Mouse (Mus musculus): ENCODE results near the gene Proser2. TPM values are rescaled to one million over a fixed set of nuclear protein-coding genes. Genes with fewer than 3 reads are reported as not detected.
A peak's percentile ranks its signal among the peaks of the same experiment; 100 is the strongest.

Proser2 gene
- polyA plus RNA-seq, 1 experiment from 2014 or later: 29.0 TPM

GRCm38 (mm10) chr2:6085622-6086530 lies 44.1 kb downstream of the Proser2 start:
- no peak overlapping the region for H3K9ac ChIP-seq (ENCODE audit: low read length)
- ATAC-seq (ENCODE audit: insufficient read depth, low FRiP score): no peak
- no peaks in the 10 kb centered on the region for H3K36me3 ChIP-seq (ENCODE audit: control insufficient read depth, insufficient read depth, low read length)
- no peak overlapping the region for H3K4me2 ChIP-seq (ENCODE audit: low read depth, low read length)
- peaks cover 18% of the 10 kb centered on the region for H3K4me1 ChIP-seq (ENCODE audit: control insufficient read depth, insufficient read depth, low read length)
- H3K27me3 ChIP-seq (ENCODE audit: control insufficient read depth, insufficient read depth, low read length): no peaks in the 10 kb centered on the region
- H3K27ac ChIP-seq (ENCODE audit: low read length): no peak overlapping the region
- H3K9me3 ChIP-seq (replicated peaks; ENCODE audit: control insufficient read depth, low read length): no peaks in the 10 kb centered on the region
- no peak overlapping the region for H3K4me3 ChIP-seq (replicated peaks; ENCODE audit: low read length)
- WGBS: 73% methylated on average over 19 of the region's 19 CpGs

- Histone ChIP-seq H3K4me3 (replicated peaks; ENCODE audit: low read length) (no peak overlapping the region), H3K4me2 (ENCODE audit: low read depth, low read length) (no peak overlapping the region), H3K9ac (ENCODE audit: low read length) (no peak overlapping the region), H3K36me3 (ENCODE audit: control insufficient read depth, insufficient read depth, low read length) (no peaks in the 10 kb centered on the region), H3K27me3 (ENCODE audit: control insufficient read depth, insufficient read depth, low read length) (no peaks in the 10 kb centered on the region), H3K27ac (ENCODE audit: low read length) (no peak overlapping the region), H3K9me3 (replicated peaks; ENCODE audit: control insufficient read depth, low read length) (no peaks in the 10 kb centered on the region), H3K4me1 (ENCODE audit: control insufficient read depth, insufficient read depth, low read length) (peaks cover 24% of the 10 kb centered on the region)
- no peak for ATAC-seq (ENCODE audit: insufficient read depth, low FRiP score)
- WGBS: 96% methylated on average over 1 of the region's 1 CpGs
Measured at GRCm38 (mm10) chr2:6083696-6084095, 46.3 kb downstream of the Proser2 start.

- no peaks in the 10 kb centered on the region for H3K27me3 ChIP-seq (ENCODE audit: control insufficient read depth, insufficient read depth, low read length)
- no peak overlapping the region for H3K4me2 ChIP-seq (ENCODE audit: low read depth, low read length)
- no peak overlapping the region for H3K9ac ChIP-seq (ENCODE audit: low read length)
- ATAC-seq (ENCODE audit: insufficient read depth, low FRiP score): no peak
- H3K4me1 ChIP-seq (ENCODE audit: control insufficient read depth, insufficient read depth, low read length): peaks cover 25% of the 10 kb centered on the region
- 69% methylated on average over 6 of the region's 6 CpGs for WGBS
- no peak overlapping the region for H3K4me3 ChIP-seq (replicated peaks; ENCODE audit: low read length)
- H3K27ac ChIP-seq (ENCODE audit: low read length): no peak overlapping the region
- H3K9me3 ChIP-seq (replicated peaks; ENCODE audit: control insufficient read depth, low read length): no peaks in the 10 kb centered on the region
- no peaks in the 10 kb centered on the region for H3K36me3 ChIP-seq (ENCODE audit: control insufficient read depth, insufficient read depth, low read length)
Measured at GRCm38 (mm10) chr2:6082615-6083014, 47.4 kb downstream of the Proser2 start.

GRCm38 (mm10) chr2:6081108-6081507 lies 48.9 kb downstream of the Proser2 start:
- peak overlapping the region; percentile 55; the same call in 1 of the 2 replicates for H3K9ac ChIP-seq (ENCODE audit: low read length)
- H3K4me3 ChIP-seq (replicated peaks; ENCODE audit: low read length): no peak overlapping the region
- peaks cover 25% of the 10 kb centered on the region for H3K4me1 ChIP-seq (ENCODE audit: control insufficient read depth, insufficient read depth, low read length)
- H3K27ac ChIP-seq (ENCODE audit: low read length): peak overlapping the region; percentile 92
- no peaks in the 10 kb centered on the region for H3K27me3 ChIP-seq (ENCODE audit: control insufficient read depth, insufficient read depth, low read length)
- no peaks in the 10 kb centered on the region for H3K36me3 ChIP-seq (ENCODE audit: control insufficient read depth, insufficient read depth, low read length)
- peak overlapping the region; percentile 17; the same call in 1 of the 2 replicates for H3K4me2 ChIP-seq (ENCODE audit: low read depth, low read length)
- H3K9me3 ChIP-seq (replicated peaks; ENCODE audit: control insufficient read depth, low read length): no peaks in the 10 kb centered on the region
- 27% methylated on average over 8 of the region's 8 CpGs for WGBS
- ATAC-seq (ENCODE audit: insufficient read depth, low FRiP score): peak; percentile 91; the same call in 1 of the 2 replicates

- H3K4me1 ChIP-seq (ENCODE audit: control insufficient read depth, insufficient read depth, low read length): peaks cover 24% of the 10 kb centered on the region
- H3K4me2 ChIP-seq (ENCODE audit: low read depth, low read length): no peak overlapping the region
- no peak for ATAC-seq (ENCODE audit: insufficient read depth, low FRiP score)
- no peaks in the 10 kb centered on the region for H3K9me3 ChIP-seq (replicated peaks; ENCODE audit: control insufficient read depth, low read length)
- 92% methylated on average over 1 of the region's 1 CpGs for WGBS
- no peaks in the 10 kb centered on the region for H3K36me3 ChIP-seq (ENCODE audit: control insufficient read depth, insufficient read depth, low read length)
- H3K4me3 ChIP-seq (replicated peaks; ENCODE audit: low read length): no peak overlapping the region
- no peak overlapping the region for H3K9ac ChIP-seq (ENCODE audit: low read length)
- peak overlapping the region; percentile 92 for H3K27ac ChIP-seq (ENCODE audit: low read length)
- H3K27me3 ChIP-seq (ENCODE audit: control insufficient read depth, insufficient read depth, low read length): no peaks in the 10 kb centered on the region
Measured at GRCm38 (mm10) chr2:6080037-6080436, 50.0 kb downstream of the Proser2 start.

GRCm38 (mm10) chr2:6075530-6075896 lies 54.5 kb downstream of the Proser2 start:
- Histone ChIP-seq H3K4me1 (ENCODE audit: control insufficient read depth, insufficient read depth, low read length) (peaks cover 31% of the 10 kb centered on the region), H3K4me3 (replicated peaks; ENCODE audit: low read length) (no peak overlapping the region), H3K27ac (ENCODE audit: low read length) (no peak overlapping the region), H3K27me3 (ENCODE audit: control insufficient read depth, insufficient read depth, low read length) (no peaks in the 10 kb centered on the region), H3K9me3 (replicated peaks; ENCODE audit: control insufficient read depth, low read length) (no peaks in the 10 kb centered on the region), H3K9ac (ENCODE audit: low read length) (no peak overlapping the region), H3K36me3 (ENCODE audit: control insufficient read depth, insufficient read depth, low read length) (no peaks in the 10 kb centered on the region), H3K4me2 (ENCODE audit: low read depth, low read length) (no peak overlapping the region)
- 42% methylated on average over 1 of the region's 1 CpGs for WGBS
- ATAC-seq (ENCODE audit: insufficient read depth, low FRiP score): no peak

- H3K4me3 ChIP-seq (replicated peaks; ENCODE audit: low read length): no peak overlapping the region
- WGBS: 50% methylated on average over 10 of the region's 10 CpGs
- H3K4me2 ChIP-seq (ENCODE audit: low read depth, low read length): no peak overlapping the region
- peaks cover 28% of the 10 kb centered on the region for H3K4me1 ChIP-seq (ENCODE audit: control insufficient read depth, insufficient read depth, low read length)
- H3K27ac ChIP-seq (ENCODE audit: low read length): no peak overlapping the region; the same call in 1 of the 2 replicates
- no peaks in the 10 kb centered on the region for H3K36me3 ChIP-seq (ENCODE audit: control insufficient read depth, insufficient read depth, low read length)
- H3K9me3 ChIP-seq (replicated peaks; ENCODE audit: control insufficient read depth, low read length): no peaks in the 10 kb centered on the region
- no peaks in the 10 kb centered on the region for H3K27me3 ChIP-seq (ENCODE audit: control insufficient read depth, insufficient read depth, low read length)
- no peak; the same call in 1 of the 2 replicates for ATAC-seq (ENCODE audit: insufficient read depth, low FRiP score)
- no peak overlapping the region for H3K9ac ChIP-seq (ENCODE audit: low read length)
Measured at GRCm38 (mm10) chr2:6074891-6075529, 55.0 kb downstream of the Proser2 start.

- no peak overlapping the region for H3K4me2 ChIP-seq (ENCODE audit: low read depth, low read length)
- H3K27ac ChIP-seq (ENCODE audit: low read length): peak overlapping the region; percentile 34; the same call in 1 of the 2 replicates
- no peak overlapping the region for H3K9ac ChIP-seq (ENCODE audit: low read length)
- WGBS: 56% methylated on average over 7 of the region's 7 CpGs
- H3K36me3 ChIP-seq (ENCODE audit: control insufficient read depth, insufficient read depth, low read length): no peaks in the 10 kb centered on the region
- ATAC-seq (ENCODE audit: insufficient read depth, low FRiP score): no peak
- H3K9me3 ChIP-seq (replicated peaks; ENCODE audit: control insufficient read depth, low read length): no peaks in the 10 kb centered on the region
- peaks cover 28% of the 10 kb centered on the region for H3K4me1 ChIP-seq (ENCODE audit: control insufficient read depth, insufficient read depth, low read length)
- H3K4me3 ChIP-seq (replicated peaks; ENCODE audit: low read length): no peak overlapping the region
- H3K27me3 ChIP-seq (ENCODE audit: control insufficient read depth, insufficient read depth, low read length): no peaks in the 10 kb centered on the region
Measured at GRCm38 (mm10) chr2:6072685-6073260, 57.2 kb downstream of the Proser2 start.
